Mouse (Mus musculus) urinary bladder, adult 2 months (tissue): Measurements from ENCODE around the gene Proca1. TPM values are rescaled to one million over a fixed set of nuclear protein-coding genes. Genes with fewer than 3 reads are reported as not detected.

ENCODE experiments used
- DNase-seq: peaks from one replicate; pipeline ENCODE4 v3.0.0; 2022; ENCODE audit warnings: low spot score
- polyA plus RNA-seq: library from polyadenylated mRNA; depleted of rRNA; stranded (reverse); fragments of >200 nt; gene quantifications from 2 replicates; pipeline ENCODE4 v1.2.3, GENCODE M21; 2012; rRNA removed

Proca1 gene
- 3.0 and 3.4 TPM in 2 replicates for polyA plus RNA-seq

GRCm38 (mm10) chr11:78193113-78193512, at the start of gene Proca1:
Gene Proca1, plus strand, starts transcription at chr11:78193392.
- DNase-seq, result no peak

GRCm38 (mm10) chr11:78143520-78143919, 49.7 kb upstream of the Proca1 start:
- no peak for DNase-seq

- no peak for DNase-seq
Measured at GRCm38 (mm10) chr11:78146168-78146567, 47.0 kb upstream of the Proca1 start.

- DNase-seq, result no peak
Measured at GRCm38 (mm10) chr11:78146707-78147543, 46.3 kb upstream of the Proca1 start.

GRCm38 (mm10) chr11:78151161-78151560, 42.0 kb upstream of the Proca1 start:
- no peak for DNase-seq

GRCm38 (mm10) chr11:78152299-78153231, 40.6 kb upstream of the Proca1 start:
- peak; percentile 26 for DNase-seq

GRCm38 (mm10) chr11:78153778-78154177, 39.4 kb upstream of the Proca1 start:
- DNase-seq, result no peak

GRCm38 (mm10) chr11:78155674-78156073, 37.5 kb upstream of the Proca1 start:
- no peak for DNase-seq

- DNase-seq, result no peak
Measured at GRCm38 (mm10) chr11:78156156-78156699, 37.0 kb upstream of the Proca1 start.

GRCm38 (mm10) chr11:78159096-78159495, 34.1 kb upstream of the Proca1 start:
- peak; percentile 29 for DNase-seq

- DNase-seq, result no peak
Measured at GRCm38 (mm10) chr11:78159557-78159956, 33.6 kb upstream of the Proca1 start.

GRCm38 (mm10) chr11:78160171-78160570, 33.0 kb upstream of the Proca1 start:
- no peak for DNase-seq

GRCm38 (mm10) chr11:78160675-78161074, 32.5 kb upstream of the Proca1 start:
- DNase-seq, result no peak

- no peak for DNase-seq
Measured at GRCm38 (mm10) chr11:78161169-78161568, 32.0 kb upstream of the Proca1 start.

GRCm38 (mm10) chr11:78161968-78162367, 31.2 kb upstream of the Proca1 start:
- DNase-seq, result no peak

GRCm38 (mm10) chr11:78162504-78162903, 30.7 kb upstream of the Proca1 start:
- no peak for DNase-seq

- no peak for DNase-seq
Measured at GRCm38 (mm10) chr11:78163045-78163444, 30.1 kb upstream of the Proca1 start.

- peak; percentile 33 for DNase-seq
Measured at GRCm38 (mm10) chr11:78163681-78164603, 29.2 kb upstream of the Proca1 start.

GRCm38 (mm10) chr11:78164604-78164923, 28.6 kb upstream of the Proca1 start:
- no peak for DNase-seq

- DNase-seq, result peak; percentile 72
Measured at GRCm38 (mm10) chr11:78164924-78165760, 28.1 kb upstream of the Proca1 start, which contains the start of gene Traf4. Gene Traf4, minus strand, starts transcription at chr11:78165589.
